18 mouse cellular contexts compared by ENCODE assay signal in genomic region chr2:84336331-84336730, GRCm38 (mm10).
DNase-seq lines count a peak whose midpoint lies in the region; TF ChIP-seq lines count a peak whose summit lies in the region.
"Had no signal": no experiment of that assay in that cellular context is flagged by ENCODE, and none has a peak within 500 bp of the region (broad histone marks: within the 10 kb centered on the region; RNA-seq: fewer than 3 reads in every experiment).

No protein-coding gene starts in this region.

- no peaks in the 10 kb centered on the region for H3K4me1 ChIP-seq in heart, embryonic 10.5 days
- H3K4me1 ChIP-seq: embryonic facial prominence, embryonic 10.5 days; forebrain, embryonic 10.5 days had no signal

- peak; percentile 45 for DNase-seq in heart, adult 8-10 months (ENCODE audit: low spot score)
- no peak for DNase-seq in heart, embryonic 10.5 days (ENCODE audit: low spot score)
- peak; percentile 10 for DNase-seq in 3T3-L1 (ENCODE audit: low read depth, low spot score)
- DNase-seq in 416B (ENCODE audit: low read depth): peak; percentile 41
- DNase-seq in fibroblast of lung, adult 2 months (ENCODE audit: low read depth): peak; percentile 72
- DNase-seq in layer of hippocampus, adult 2 months (ENCODE audit: low spot score in 2 of 2): no peak
- DNase-seq in frontal cortex, adult 2 months (ENCODE audit: extremely low spot score in 1 of 2, low spot score in 1 of 2): no peak
- DNase-seq: adrenal gland, adult 2 months; adrenal gland, postnatal 25 days; cerebellum, adult 2 months; cerebellum, postnatal 10 days; gastrocnemius, postnatal 36 days; heart, adult 11 months; heart, postnatal 14 days; kidney, adult 11 months; kidney, adult 9 months had no signal

- H3K4me3 ChIP-seq in heart, embryonic 10.5 days: no peak overlapping the region
- H3K4me3 ChIP-seq in layer of hippocampus, adult 2 months: no peak overlapping the region
- H3K4me3 ChIP-seq: embryonic facial prominence, embryonic 10.5 days; forebrain, embryonic 10.5 days had no signal

- H3K27ac ChIP-seq in heart, embryonic 10.5 days: no peak overlapping the region
- H3K27ac ChIP-seq in layer of hippocampus, adult 2 months: no peak overlapping the region
- H3K27ac ChIP-seq: embryonic facial prominence, embryonic 10.5 days; forebrain, embryonic 10.5 days had no signal

- TF ChIP-seq CTCF in layer of hippocampus, adult 2 months (conservative IDR thresholded peaks at IDR 0.05): no peak

- 78% methylated on average over 4 of the region's 4 CpGs for WGBS in heart, embryonic 10.5 days

- H3K27me3 ChIP-seq in heart, embryonic 10.5 days (ENCODE audit: insufficient read depth, poor library complexity, severe bottlenecking): no peaks in the 10 kb centered on the region

- H3K36me3 ChIP-seq in heart, embryonic 10.5 days: 0 out of 2 replicates have a peak, but pooled peaks cover 2% of the 10 kb centered on the region
- H3K36me3 ChIP-seq: embryonic facial prominence, embryonic 10.5 days; forebrain, embryonic 10.5 days had no signal

- H3K9me3 ChIP-seq in heart, embryonic 10.5 days: no peaks in the 10 kb centered on the region
- H3K9me3 ChIP-seq: embryonic facial prominence, embryonic 10.5 days; forebrain, embryonic 10.5 days had no signal

Comparison
In these comparisons a context has a peak if more than half of its experiments do, and no peak if none do; other contexts are left out.
1. DNase-seq: peak in heart, adult 8-10 months (single experiment), 3T3-L1 (single experiment), 416B (single experiment) and fibroblast of lung, adult 2 months (single experiment); none in heart, embryonic 10.5 days (single experiment), layer of hippocampus, adult 2 months (0 of 2) and frontal cortex, adult 2 months (0 of 2).